Mouse (Mus musculus): Measurements from ENCODE around the gene Sqstm1. TPM values are rescaled to one million over a fixed set of nuclear protein-coding genes. Genes with fewer than 3 reads are reported as not detected.

The Sqstm1 gene
- polyA plus RNA-seq, 1 experiment = 19.5 TPM

DNA sequence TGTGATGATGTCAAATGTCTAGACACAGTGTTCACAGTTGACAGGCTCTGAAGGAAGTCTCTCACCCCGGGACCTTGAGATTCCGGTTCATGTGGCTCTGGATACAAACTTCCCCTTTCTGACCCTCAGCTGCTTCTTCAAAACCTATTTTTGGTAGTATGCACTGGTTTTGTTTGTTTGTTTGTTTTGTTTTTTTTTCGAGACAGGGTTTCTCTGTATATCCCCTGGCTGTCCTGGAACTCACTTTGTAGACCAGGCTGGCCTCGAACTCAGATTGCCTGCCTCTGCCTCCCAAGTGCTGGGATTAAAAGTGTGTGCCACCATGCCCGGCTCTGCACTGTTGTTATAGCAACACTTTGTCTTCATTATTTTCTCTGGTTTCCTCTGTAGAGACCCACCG is 33.3 kb upstream of the Sqstm1 start:
- H3K27me3 ChIP-seq (ENCODE audit: control insufficient read depth) = no peaks in the 10 kb centered on the region
- no peaks in the 10 kb centered on the region for H3K9me3 ChIP-seq (ENCODE audit: control insufficient read depth, low read length)
- no peaks in the 10 kb centered on the region for H3K36me3 ChIP-seq (ENCODE audit: control insufficient read depth)
- no peak overlapping the region for H3K4me3 ChIP-seq (replicated peaks)
- H3K4me1 ChIP-seq (ENCODE audit: control insufficient read depth) = peaks cover 3% of the 10 kb centered on the region
- TF ChIP-seq GATA1 (IDR thresholded peaks at IDR 0.05; ENCODE audit: low read length) (no peak), TAL1 (IDR thresholded peaks at IDR 0.05; ENCODE audit: low read length) (no peak)

DNA sequence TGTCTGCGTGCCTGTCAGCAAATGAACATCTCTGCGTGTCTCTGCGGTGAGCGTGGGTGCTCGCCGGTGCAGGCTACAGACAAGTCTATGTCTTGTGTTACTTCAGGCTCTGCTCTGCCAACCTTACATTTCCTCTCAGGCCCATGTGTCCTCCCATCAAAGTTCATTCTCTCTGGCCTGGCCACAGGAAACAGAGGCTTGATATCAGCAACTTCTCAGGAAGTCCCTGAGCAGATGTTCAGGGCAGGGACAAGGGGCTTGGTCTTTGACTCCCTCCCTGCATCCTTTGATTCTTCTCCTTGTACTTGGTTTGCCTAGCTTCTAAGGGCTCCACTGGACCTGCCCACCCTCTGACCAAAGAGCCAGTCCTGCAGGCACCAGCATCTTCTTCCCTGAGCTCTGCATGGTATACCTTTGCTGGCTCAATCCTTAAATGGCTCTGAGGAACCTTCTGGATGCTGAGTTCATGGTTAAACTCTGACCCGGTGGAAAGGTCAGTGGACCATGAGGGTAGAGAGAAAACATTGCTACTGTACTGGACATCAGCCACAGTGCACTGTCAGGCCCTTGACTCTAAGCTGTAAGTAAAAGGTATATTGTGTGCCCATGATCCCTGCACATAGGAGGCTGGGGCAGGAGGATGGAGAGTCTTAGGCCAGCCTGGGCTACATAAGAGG is 29.7 kb upstream of the Sqstm1 start:
- Histone ChIP-seq H3K36me3 (ENCODE audit: control insufficient read depth) (peaks cover 8% of the 10 kb centered on the region), H3K4me1 (ENCODE audit: control insufficient read depth) (peaks cover 38% of the 10 kb centered on the region), H3K4me3 (replicated peaks) (no peak overlapping the region), H3K9me3 (ENCODE audit: control insufficient read depth, low read length) (no peaks in the 10 kb centered on the region), H3K27me3 (ENCODE audit: control insufficient read depth) (peaks cover 9% of the 10 kb centered on the region)
- TF ChIP-seq GATA1 (IDR thresholded peaks at IDR 0.05; ENCODE audit: low read length) (no peak), TAL1 (IDR thresholded peaks at IDR 0.05; ENCODE audit: low read length) (no peak)

DNA sequence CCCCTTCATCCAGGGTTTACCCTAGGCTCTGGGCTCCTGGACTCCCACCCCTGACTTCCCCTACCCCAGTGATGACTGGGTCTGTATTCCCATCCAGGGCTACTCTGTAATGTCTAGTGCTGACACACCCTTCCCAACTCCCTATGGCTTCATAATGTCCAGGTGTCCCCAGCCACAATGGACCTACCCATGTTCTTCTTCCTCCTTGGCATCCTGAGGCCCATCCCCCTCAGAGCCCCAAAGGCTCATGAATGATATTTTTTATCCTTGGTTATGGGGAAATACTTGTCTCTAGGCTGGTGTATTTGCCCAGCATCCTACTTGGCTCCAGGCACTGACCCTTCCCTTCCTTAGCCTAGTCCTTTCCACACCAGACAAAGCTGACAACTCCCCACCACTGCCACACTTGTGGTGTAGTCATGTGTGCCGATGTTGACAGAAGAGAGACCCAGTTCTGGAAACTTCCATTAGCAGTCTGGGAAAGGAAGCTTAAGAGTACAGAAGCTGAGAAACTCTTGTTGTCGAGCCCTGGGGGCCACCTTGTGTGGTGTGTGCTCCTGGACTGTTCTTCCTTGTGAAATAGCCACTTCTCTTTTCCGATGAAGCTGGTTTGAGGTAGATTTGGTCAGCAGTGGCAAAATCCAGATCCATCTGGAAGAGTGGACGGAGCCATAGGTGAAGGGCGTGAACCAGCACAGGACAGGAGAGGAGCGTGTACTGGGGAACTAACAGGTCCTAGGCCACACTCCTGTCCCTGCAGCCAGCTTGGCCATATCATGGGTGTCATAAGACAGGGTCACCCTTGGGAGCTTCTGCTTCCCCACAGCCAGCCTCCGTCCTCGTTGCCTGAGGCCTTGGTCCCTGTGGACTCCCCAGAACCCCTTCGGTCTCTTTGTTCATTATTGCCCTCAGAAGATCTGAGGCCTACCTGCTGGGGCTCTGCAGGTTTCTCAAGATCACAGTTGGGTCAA is 28.5 kb upstream of the Sqstm1 start:
- H3K4me3 ChIP-seq (replicated peaks) = no peak overlapping the region
- H3K27me3 ChIP-seq (ENCODE audit: control insufficient read depth) = peaks cover 9% of the 10 kb centered on the region
- no peaks in the 10 kb centered on the region for H3K9me3 ChIP-seq (ENCODE audit: control insufficient read depth, low read length)
- TF ChIP-seq TAL1 (IDR thresholded peaks at IDR 0.05; ENCODE audit: low read length) (no peak), GATA1 (IDR thresholded peaks at IDR 0.05; ENCODE audit: low read length) (no peak)
- H3K36me3 ChIP-seq (ENCODE audit: control insufficient read depth) = peaks cover 21% of the 10 kb centered on the region
- peaks cover 41% of the 10 kb centered on the region for H3K4me1 ChIP-seq (ENCODE audit: control insufficient read depth)

DNA sequence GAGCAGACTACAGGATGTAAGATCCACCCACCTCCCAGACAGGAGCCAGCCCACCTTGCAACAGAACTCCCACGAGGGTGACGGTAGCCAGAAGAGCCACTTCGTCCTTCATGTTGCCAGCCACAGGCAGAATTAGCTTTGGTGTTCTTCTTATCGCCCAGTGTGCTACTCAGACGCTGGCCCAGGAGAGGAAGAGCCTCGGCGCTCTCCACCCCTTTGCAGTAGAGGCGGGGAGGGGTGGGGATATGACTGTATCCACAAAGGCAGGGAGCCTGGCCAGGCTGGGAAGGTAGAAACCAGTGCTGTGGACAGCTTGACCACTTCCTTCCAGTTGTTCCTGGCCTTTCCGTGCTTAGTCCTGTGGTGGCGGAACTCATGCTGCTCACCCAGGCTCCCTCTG is 27.7 kb upstream of the Sqstm1 start, which contains the start of gene Ltc4s:
Gene Ltc4s (minus strand): TSS at position 293 of the 400 bp plus-strand sequence.
- Histone ChIP-seq H3K4me3 (replicated peaks) (peak within 1 kb of the TSS; percentile 75), H3K4me1 (ENCODE audit: control insufficient read depth) (peaks cover 41% of the 10 kb centered on the region), H3K27me3 (ENCODE audit: control insufficient read depth) (peaks cover 9% of the 10 kb centered on the region), H3K9me3 (ENCODE audit: control insufficient read depth, low read length) (no peaks in the 10 kb centered on the region), H3K36me3 (ENCODE audit: control insufficient read depth) (peaks cover 28% of the 10 kb centered on the region)
- TF ChIP-seq TAL1 (IDR thresholded peaks at IDR 0.05; ENCODE audit: low read length) (no peak), GATA1 (IDR thresholded peaks at IDR 0.05; ENCODE audit: low read length) (no peak)

DNA sequence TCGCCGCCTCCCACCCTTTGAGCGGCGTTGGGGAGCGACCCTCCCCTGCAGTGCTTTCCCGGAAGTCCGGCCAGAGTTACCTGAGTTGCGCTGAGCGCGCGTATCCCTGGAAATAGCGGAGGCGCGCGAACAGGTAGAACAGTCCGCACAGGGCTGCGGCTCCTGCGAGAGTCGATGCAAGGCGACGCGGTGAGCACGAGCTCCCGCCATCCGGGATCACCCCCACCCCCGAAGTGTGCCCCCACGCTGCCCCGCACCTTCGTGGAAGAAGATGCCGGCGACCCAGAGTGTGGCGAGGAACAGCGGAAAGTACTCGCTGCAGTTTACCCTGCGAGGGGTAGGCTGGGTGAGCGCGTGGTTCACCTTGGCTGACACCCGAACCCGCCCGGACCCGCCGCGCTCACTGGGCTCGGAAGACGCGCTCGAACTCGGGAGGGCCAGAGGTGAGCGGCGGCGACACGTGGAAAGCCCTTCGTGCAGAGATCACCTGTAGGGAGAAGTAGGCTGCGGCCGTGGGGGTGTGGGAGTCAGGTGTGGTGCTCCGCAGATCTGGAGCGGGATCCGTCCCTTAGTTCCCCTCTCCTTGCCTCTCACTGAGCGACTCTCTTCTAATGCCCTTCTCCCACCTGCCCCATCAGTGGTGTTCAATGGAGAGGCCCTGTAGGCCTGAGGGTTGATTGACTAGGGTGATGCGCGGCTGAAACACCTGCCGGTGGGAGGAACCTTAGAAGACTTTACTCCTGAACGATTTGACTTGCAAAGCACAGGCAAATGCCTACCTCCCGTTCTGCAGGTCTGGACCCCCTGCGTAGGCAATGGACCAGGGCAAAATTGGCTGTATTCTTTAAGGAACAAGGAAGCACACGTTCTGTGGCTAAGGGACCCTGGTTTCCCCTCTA is 26.6 kb upstream of the Sqstm1 start:
- H3K4me3 ChIP-seq (replicated peaks) = peak overlapping the region; percentile 75
- H3K9me3 ChIP-seq (ENCODE audit: control insufficient read depth, low read length) = no peaks in the 10 kb centered on the region; the same call in 1 of the 2 replicates
- peaks cover 9% of the 10 kb centered on the region for H3K27me3 ChIP-seq (ENCODE audit: control insufficient read depth)
- peaks cover 40% of the 10 kb centered on the region for H3K36me3 ChIP-seq (ENCODE audit: control insufficient read depth)
- TF ChIP-seq GATA1 (IDR thresholded peaks at IDR 0.05; ENCODE audit: low read length) (no peak), TAL1 (IDR thresholded peaks at IDR 0.05; ENCODE audit: low read length) (no peak)
- H3K4me1 ChIP-seq (ENCODE audit: control insufficient read depth) = peaks cover 41% of the 10 kb centered on the region

DNA sequence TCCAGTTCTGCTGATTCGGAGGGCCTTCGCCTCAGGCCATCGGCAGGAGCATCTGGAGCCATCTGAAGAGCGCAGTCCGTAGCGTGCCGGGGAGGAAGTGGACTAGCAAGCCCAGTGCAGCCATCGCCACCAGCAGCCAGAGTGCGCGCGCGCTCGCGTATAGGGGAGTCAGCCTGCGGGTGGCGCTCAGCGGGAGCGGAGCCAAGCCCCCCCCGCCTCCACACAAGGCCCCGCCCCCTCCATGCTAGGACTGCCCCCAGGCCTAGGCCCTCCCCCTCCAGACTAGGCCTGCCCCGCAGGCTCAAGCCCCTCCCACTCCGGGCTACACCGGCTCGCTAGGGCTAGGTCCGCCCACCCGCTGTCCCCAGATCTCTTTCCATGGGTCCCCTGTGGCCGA is 25.9 kb upstream of the Sqstm1 start:
- Histone ChIP-seq H3K9me3 (ENCODE audit: control insufficient read depth, low read length) (no peaks in the 10 kb centered on the region; the same call in 1 of the 2 replicates), H3K27me3 (ENCODE audit: control insufficient read depth) (peaks cover 9% of the 10 kb centered on the region), H3K4me1 (ENCODE audit: control insufficient read depth) (peaks cover 44% of the 10 kb centered on the region), H3K4me3 (replicated peaks) (peak overlapping the region; percentile 75), H3K36me3 (ENCODE audit: control insufficient read depth) (peaks cover 46% of the 10 kb centered on the region)
- no peak for TF ChIP-seq GATA1 (IDR thresholded peaks at IDR 0.05; ENCODE audit: low read length)
- TF ChIP-seq TAL1 (IDR thresholded peaks at IDR 0.05; ENCODE audit: low read length) = no peak

DNA sequence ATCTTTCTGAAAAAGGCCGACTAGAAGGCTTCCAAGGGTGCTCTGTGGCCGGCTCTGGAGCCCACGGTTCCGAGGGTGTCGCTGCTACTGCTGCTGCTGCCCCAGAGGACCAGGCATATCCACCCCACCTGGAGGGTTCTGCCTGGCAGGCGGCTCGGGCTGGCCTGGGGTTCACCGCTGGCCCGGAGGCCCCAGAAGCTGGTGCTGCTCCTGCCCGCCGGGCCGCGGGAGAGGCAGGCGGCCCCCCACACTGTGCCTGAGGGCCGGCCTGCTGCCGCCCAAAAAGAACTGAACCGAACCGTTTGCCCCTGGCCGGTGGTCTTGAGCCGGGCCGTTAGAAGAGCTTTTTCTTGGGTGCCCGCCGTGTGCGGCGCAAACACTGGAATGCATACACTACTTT is 24.0 kb upstream of the Sqstm1 start:
- H3K9me3 ChIP-seq (ENCODE audit: control insufficient read depth, low read length) = no peaks in the 10 kb centered on the region; the same call in 1 of the 2 replicates
- TF ChIP-seq GATA1 (IDR thresholded peaks at IDR 0.05; ENCODE audit: low read length) (no peak), TAL1 (IDR thresholded peaks at IDR 0.05; ENCODE audit: low read length) (no peak)
- H3K4me1 ChIP-seq (ENCODE audit: control insufficient read depth) = peaks cover 57% of the 10 kb centered on the region
- peaks cover 64% of the 10 kb centered on the region for H3K36me3 ChIP-seq (ENCODE audit: control insufficient read depth)
- no peak overlapping the region for H3K4me3 ChIP-seq (replicated peaks)
- peaks cover 9% of the 10 kb centered on the region for H3K27me3 ChIP-seq (ENCODE audit: control insufficient read depth)

DNA sequence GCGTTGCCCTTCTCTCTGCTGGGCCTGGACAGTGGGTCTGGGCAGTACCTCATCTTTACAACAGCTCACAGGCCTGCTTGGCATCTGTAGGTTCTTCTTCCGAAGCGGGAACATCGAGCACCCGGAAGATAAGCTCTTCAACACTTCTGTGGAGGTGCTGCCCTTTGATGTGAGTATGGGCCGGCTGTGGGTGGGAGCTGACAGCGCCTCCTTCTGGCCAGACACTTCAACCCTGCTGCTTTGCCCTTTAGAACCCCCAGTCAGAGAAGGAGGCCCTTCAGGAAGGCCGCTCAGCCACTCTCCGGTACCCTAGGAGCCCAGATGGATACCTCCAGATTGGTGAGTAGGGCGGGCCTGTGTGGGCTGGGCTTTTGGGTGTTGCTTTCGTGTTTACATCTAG is 23.4 kb upstream of the Sqstm1 start:
- Histone ChIP-seq H3K9me3 (ENCODE audit: control insufficient read depth, low read length) (no peaks in the 10 kb centered on the region; the same call in 1 of the 2 replicates), H3K36me3 (ENCODE audit: control insufficient read depth) (peaks cover 71% of the 10 kb centered on the region), H3K4me3 (replicated peaks) (no peak overlapping the region), H3K4me1 (ENCODE audit: control insufficient read depth) (peaks cover 59% of the 10 kb centered on the region), H3K27me3 (ENCODE audit: control insufficient read depth) (peaks cover 9% of the 10 kb centered on the region)
- TF ChIP-seq TAL1 (IDR thresholded peaks at IDR 0.05; ENCODE audit: low read length) = no peak
- no peak for TF ChIP-seq GATA1 (IDR thresholded peaks at IDR 0.05; ENCODE audit: low read length)
